Mouse (Mus musculus) kidney, postnatal 36 days (tissue): ENCODE data around the gene Osbpl7.

Experiments used
- DNase-seq, 2 experiments: peaks; one replicate each; pipeline ENCODE4 v3.0.0; 2021 to 2022; ENCODE audit warnings: mixed read lengths in 2 of 2

Gene Osbpl7

GRCm38 (mm10) chr11:97050216-97050943 lies at the start of gene Osbpl7:
Gene Osbpl7, plus strand, starts transcription at chr11:97050628.
- DNase-seq = peak; percentile 80 to 84

GRCm38 (mm10) chr11:97003170-97003569 lies 47.3 kb upstream of the Osbpl7 start:
- no peak for DNase-seq

- no peak for DNase-seq
These were observed 43.2 kb upstream of the Osbpl7 start for GRCm38 (mm10) chr11:97007093-97007794.

DNA sequence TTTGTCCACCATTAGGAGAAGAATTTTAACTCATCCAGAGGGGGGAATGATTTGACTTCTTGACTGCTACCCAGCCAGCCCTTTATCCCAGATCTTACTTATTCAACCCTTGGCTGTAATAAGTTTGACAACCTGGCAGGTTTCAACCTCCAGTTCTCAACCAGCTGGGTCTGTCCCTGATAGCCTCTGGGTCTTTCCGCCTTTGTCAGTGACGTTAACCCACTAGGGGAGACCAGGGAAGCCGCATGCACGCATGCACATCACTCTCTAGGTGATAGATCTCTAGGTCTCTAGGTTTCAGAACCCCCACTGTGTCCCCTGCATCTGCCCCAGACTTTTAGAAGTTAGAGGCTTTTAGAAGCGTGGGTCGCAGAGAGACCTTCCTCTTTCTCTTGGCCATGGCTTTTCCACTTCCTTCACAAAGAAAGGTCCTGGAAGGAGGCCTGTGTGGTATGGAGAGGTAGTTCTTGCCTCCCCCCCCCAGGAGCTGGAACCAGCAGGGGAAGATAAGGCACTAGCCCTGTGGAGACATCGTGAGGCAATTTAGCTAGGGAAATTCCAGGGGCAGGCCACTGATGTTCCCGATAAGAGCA lies 41.1 kb upstream of the Osbpl7 start:
- no peak for DNase-seq

DNA sequence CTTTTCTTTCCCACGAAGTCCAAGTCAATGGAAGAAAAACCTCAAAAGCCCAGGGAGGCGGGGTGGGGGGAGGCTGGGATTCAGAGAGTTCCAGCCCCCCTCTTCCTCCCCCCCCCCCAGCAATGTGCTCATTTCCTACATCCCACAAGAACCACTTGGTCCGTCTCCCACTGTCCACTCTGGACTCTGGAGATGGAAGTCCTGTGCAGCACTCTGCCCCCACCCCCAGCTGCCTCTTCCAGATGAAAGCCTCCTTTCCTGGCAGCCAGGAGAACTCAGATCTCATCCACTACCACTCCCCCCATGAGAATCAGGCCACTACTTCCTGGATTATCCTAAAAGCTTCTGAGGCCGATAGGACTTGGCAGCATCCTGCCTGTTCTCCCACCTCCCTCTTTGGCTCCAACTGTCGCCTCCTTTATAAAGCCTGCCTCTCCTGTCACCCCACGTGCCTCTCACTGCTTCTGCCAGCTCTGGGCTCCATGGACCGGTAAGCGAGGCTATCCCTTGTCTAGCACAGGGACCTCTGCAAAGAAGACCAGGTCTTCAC lies 37.2 kb upstream of the Osbpl7 start, which contains the start of gene Sp6:
Gene Sp6 (plus strand): TSS at position 274 of the 550 bp plus-strand sequence.
- no peak for DNase-seq

DNA sequence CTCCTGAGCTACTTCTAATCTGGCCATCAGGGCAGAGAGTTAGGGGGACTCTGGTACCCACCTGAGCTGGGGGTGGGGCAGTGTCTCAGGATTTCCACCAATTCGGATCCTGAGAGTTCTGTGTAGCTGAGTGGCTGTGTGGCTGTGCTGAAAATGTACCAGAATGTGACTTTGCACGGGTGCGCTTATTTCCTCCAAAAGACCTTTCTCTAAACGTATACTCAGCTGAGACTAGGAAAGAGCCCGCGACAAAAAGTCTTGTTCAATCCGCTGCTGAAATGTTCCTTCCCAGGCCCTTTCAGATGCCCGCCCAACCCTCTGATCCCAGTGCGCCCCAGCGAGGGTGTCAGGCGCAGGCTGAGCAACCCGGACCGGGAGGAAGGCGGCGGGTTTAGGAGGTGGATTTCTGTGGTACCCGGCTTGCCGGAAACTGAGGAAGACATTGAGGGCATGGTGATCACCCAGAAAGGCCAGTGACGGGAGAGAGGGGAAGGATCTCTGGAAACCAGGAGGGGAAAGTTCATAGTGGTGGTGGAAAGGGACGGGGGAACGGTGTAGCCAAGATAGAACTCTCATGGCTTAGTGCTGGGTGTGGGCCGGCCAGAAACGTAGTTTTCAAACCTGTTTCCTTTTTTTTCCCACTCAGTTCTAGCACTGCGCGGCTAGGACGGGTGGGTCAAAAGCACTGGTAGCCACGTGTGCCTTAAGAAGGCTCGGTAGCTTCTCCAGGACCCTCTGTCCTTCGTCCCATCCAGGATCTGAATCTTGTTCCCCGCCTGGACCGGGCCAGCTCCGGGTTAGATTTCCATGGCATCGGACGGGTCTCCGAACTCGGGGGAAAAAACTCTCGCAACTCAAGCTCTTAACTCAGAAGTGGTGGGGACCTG lies 32.5 kb upstream of the Osbpl7 start:
- DNase-seq = no peak

DNA sequence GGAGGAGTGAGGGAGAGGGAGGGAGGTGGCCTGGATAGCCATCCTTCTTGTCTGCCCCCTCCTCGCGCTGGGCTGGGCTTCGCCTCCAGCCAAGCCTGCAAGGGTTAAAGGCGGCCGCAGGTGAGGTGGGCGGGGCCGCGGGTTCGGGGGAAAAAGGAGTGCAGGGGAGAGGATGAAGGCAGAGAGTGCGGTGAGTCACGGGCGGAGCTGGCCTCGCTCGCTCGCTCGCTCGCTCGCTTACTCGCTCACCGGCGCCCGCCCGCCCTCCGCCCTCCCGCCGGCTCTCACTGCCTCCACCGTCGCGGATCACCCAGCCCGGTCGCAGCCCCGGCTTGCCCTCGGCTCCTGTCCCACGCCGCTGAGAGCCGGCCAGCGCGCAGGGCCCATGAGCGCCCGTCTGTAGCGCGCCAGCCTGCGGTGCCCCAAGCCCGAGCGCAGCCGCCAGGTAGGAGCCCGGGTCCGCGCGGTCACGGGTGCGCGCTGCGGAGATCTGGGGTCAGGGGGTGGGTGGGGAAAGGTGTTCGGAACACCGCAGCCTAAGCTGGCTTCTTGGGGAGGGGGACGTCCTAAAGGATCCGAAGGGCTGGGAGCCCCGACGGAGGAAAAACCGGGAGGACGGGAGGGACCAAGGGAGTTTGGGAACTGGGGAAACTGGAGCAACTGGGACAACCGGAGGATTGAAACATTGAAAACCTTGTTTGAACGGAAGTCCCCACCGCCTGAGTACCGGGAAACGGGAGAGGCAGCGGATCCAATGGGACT lies 31.7 kb upstream of the Osbpl7 start:
- DNase-seq = peak; percentile 10 to 49

DNA sequence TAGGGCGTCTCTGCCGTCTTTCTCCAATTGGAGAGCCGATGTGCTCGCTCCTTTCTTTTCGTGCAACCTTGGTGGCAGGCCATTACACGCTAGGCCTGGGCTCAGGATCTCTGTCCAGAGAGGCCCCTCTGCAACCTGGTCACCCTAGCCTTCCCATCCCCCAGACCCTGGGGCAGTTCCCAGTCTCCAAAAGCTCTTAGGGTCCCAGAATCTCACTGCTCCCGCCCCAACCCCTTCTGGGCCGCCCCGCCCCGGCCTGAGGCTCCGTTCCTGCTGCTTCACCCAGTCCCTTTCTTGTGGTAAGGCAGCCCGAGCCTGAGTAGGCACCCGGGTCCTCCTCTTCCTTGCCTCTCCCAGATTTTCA lies 31.1 kb upstream of the Osbpl7 start:
- no peak for DNase-seq

- peak in 1 of 2 experiments; percentile 35 for DNase-seq
These were observed 29.2 kb upstream of the Osbpl7 start for GRCm38 (mm10) chr11:97021121-97021765.

- DNase-seq = peak; percentile 71 to 89
These were observed 28.4 kb upstream of the Osbpl7 start for GRCm38 (mm10) chr11:97021873-97022484.

- no peak for DNase-seq
These were observed 25.5 kb upstream of the Osbpl7 start for GRCm38 (mm10) chr11:97024977-97025376.

GRCm38 (mm10) chr11:97025721-97026344 lies 24.6 kb upstream of the Osbpl7 start:
- DNase-seq = peak; percentile 87 to 94

DNA sequence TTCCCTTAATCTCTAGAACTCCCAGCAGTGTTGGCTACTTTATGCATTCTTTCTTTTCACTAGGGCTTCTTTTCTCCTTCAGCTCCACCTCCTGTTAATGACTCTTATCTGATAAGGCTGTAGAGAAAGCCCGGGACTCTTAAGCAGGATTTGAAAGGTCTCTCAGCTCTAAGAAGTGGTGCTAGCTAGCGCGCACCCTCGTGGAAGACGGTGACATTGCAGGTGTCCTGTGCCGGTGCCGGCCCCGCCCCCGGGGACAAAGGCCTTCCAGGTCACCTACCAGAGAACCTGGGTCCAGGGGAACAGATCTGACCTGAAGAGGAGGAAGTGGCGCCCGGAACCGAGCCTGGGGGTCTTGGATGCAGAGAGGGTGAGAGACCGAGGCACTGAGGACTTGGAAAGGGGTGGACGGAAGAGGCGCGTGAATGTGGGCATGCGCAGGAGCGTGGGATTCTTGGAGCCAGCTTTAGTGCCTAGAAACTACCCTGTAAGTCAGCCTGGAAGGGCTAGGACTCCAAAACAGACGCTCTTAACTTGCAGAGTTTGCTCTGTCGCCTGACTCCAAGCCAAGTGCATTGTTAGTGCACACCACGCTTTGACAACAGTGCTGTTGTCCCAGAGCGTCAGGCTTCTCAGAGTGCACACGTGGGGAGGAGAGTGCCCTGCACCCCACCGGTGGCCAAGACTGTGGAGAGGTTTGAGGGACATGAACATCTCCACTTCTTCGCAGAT lies 20.6 kb upstream of the Osbpl7 start, which contains the start of gene Scrn2:
Gene Scrn2 (plus strand): TSS at position 253 of the 732 bp plus-strand sequence.
- DNase-seq = peak; percentile 89 to 95

GRCm38 (mm10) chr11:97030426-97030825 lies 20.0 kb upstream of the Osbpl7 start:
- DNase-seq = peak; percentile 53 to 61

DNA sequence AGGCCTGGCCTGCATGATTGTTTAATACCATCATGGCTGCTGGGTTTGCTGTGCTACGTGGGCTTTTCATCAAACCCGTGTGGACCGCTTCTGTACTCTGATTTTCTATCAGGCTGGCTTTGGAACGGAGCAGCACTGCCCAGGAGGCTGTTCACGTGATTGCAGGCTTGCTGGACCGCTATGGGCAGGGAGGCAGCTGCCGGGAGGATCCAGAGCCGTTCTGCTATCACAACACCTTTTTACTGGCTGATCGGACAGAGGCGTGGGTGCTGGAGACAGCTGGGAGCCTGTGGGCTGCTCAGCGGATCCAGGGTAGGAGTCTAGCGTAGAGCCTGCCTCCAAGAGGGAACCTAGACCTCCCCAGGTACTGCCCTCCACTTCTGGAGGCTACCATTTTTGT lies 18.5 kb upstream of the Osbpl7 start:
- DNase-seq = peak; percentile 59 to 71

DNA sequence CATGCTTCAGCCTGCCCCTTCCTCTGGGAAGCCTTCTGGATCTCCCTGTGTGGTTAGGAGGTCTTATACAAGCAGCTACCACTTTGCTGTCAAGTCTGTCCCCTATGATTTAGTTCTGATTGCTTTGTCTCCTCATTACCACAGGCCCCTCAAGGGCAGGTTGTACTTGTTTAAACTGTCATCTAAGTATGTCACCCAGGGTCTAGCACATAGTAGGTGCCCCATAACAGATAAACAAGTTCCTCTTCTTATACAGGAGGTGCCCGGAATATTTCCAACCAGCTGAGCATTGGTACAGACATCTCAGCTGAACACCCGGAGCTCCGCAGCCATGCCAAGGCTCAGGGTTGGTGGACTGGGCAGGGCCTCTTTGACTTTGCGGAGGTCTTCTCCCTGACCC lies 17.9 kb upstream of the Osbpl7 start:
- DNase-seq = no peak

DNA sequence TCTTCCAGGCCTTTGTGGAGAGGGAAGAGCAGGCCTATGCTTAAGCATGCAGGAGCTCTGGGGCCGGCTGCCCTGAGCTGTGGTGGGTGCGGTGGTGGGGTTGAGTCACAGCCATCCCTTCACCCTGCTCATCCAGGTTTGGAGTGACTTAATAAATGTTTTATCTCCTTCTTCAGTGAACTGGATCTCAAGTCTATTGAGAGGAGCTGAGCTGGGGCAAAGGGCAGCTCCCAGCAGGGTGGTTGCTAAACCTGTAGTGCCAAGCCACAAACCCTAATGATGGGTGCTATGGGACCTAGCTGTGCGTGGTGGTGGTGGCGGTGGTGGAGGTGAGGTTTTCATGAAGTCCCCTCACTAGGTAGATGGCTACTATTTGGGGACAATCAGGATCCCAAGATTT lies 16.6 kb upstream of the Osbpl7 start:
- peak; percentile 26 to 43 for DNase-seq

- peak; percentile 78 to 82 for DNase-seq
These were observed 14.3 kb upstream of the Osbpl7 start for GRCm38 (mm10) chr11:97036141-97036540.

- DNase-seq = no peak
These were observed 11.5 kb upstream of the Osbpl7 start for GRCm38 (mm10) chr11:97038881-97039280.
